Mouse (Mus musculus): ENCODE measurements at regions not wholly inside any gene's neighbourhood (a gene's known extent, or its start where the extent isn't known, plus 50 kb on each side); places are given as distances from the start of the nearest gene placed in this dataset.

GRCm38 (mm10) chr7:36352761-36353160, 345.2 kb upstream of the Tshz3 start:
- no peak overlapping the region for H3K27ac ChIP-seq (ENCODE audit: insufficient read depth, low read length)
- WGBS: 16% methylated on average over 2 of the region's 2 CpGs
- no peaks in the 10 kb centered on the region for H3K27me3 ChIP-seq (ENCODE audit: control insufficient read depth, insufficient read depth, low read length)
- H3K4me3 ChIP-seq (replicated peaks; ENCODE audit: insufficient read depth, low read depth, low read length): no peak overlapping the region
- no peaks in the 10 kb centered on the region for H3K4me1 ChIP-seq (ENCODE audit: control insufficient read depth, insufficient read depth, low read length)
- DNase-seq: no peak
- TF ChIP-seq CTCF (IDR thresholded peaks at IDR 0.05; ENCODE audit: borderline replicate concordance, insufficient read depth, low read depth, low read length): no peak
- no peak for TF ChIP-seq POLR2A (IDR thresholded peaks at IDR 0.05; ENCODE audit: borderline replicate concordance, insufficient read depth, low read length)

GRCm38 (mm10) chr7:36350616-36351015, 347.3 kb upstream of the Tshz3 start:
- no peaks in the 10 kb centered on the region for H3K4me1 ChIP-seq (ENCODE audit: control insufficient read depth, insufficient read depth, low read length)
- TF ChIP-seq POLR2A (IDR thresholded peaks at IDR 0.05; ENCODE audit: borderline replicate concordance, insufficient read depth, low read length) (no peak), CTCF (IDR thresholded peaks at IDR 0.05; ENCODE audit: borderline replicate concordance, insufficient read depth, low read depth, low read length) (no peak)
- H3K4me3 ChIP-seq (replicated peaks; ENCODE audit: insufficient read depth, low read depth, low read length): no peak overlapping the region
- H3K27ac ChIP-seq (ENCODE audit: insufficient read depth, low read length): no peak overlapping the region
- no peak for DNase-seq
- no peaks in the 10 kb centered on the region for H3K27me3 ChIP-seq (ENCODE audit: control insufficient read depth, insufficient read depth, low read length)
- 71% methylated on average over 4 of the region's 4 CpGs for WGBS

GRCm38 (mm10) chr7:36348195-36348594, 349.7 kb upstream of the Tshz3 start:
- no peak for DNase-seq
- H3K4me1 ChIP-seq (ENCODE audit: control insufficient read depth, insufficient read depth, low read length): no peaks in the 10 kb centered on the region
- no peak overlapping the region for H3K27ac ChIP-seq (ENCODE audit: insufficient read depth, low read length)
- WGBS: 93% methylated on average over 8 of the region's 8 CpGs
- H3K27me3 ChIP-seq (ENCODE audit: control insufficient read depth, insufficient read depth, low read length): no peaks in the 10 kb centered on the region
- no peak for TF ChIP-seq POLR2A (IDR thresholded peaks at IDR 0.05; ENCODE audit: borderline replicate concordance, insufficient read depth, low read length)
- TF ChIP-seq CTCF (IDR thresholded peaks at IDR 0.05; ENCODE audit: borderline replicate concordance, insufficient read depth, low read depth, low read length): no peak
- H3K4me3 ChIP-seq (replicated peaks; ENCODE audit: insufficient read depth, low read depth, low read length): no peak overlapping the region

- H3K4me1 ChIP-seq (ENCODE audit: control insufficient read depth, insufficient read depth, low read length): no peaks in the 10 kb centered on the region
- no peaks in the 10 kb centered on the region for H3K27me3 ChIP-seq (ENCODE audit: control insufficient read depth, insufficient read depth, low read length)
- WGBS: 94% methylated on average over 5 of the region's 5 CpGs
- no peak overlapping the region for H3K27ac ChIP-seq (ENCODE audit: insufficient read depth, low read length)
- DNase-seq: no peak
- no peak overlapping the region for H3K4me3 ChIP-seq (replicated peaks; ENCODE audit: insufficient read depth, low read depth, low read length)
- TF ChIP-seq CTCF (IDR thresholded peaks at IDR 0.05; ENCODE audit: borderline replicate concordance, insufficient read depth, low read depth, low read length): no peak
These were observed 363.1 kb upstream of the Tshz3 start for GRCm38 (mm10) chr7:36334857-36335256.

- WGBS: 3% methylated on average over 5 of the region's 5 CpGs
- no peak for DNase-seq
- H3K27ac ChIP-seq (ENCODE audit: insufficient read depth, low read length): no peak overlapping the region
These were observed 363.8 kb upstream of the Tshz3 start for GRCm38 (mm10) chr7:36334091-36334490.

GRCm38 (mm10) chr7:36332633-36333032, 365.3 kb upstream of the Tshz3 start:
- DNase-seq: no peak

More at GRCm38 (mm10) chr7:36334091-36334490, 363.8 kb upstream of the Tshz3 start:
- Histone ChIP-seq H3K4me3 (replicated peaks; ENCODE audit: insufficient read depth, low read depth, low read length) (no peak overlapping the region), H3K4me1 (ENCODE audit: control insufficient read depth, insufficient read depth, low read length) (no peaks in the 10 kb centered on the region), H3K27me3 (ENCODE audit: control insufficient read depth, insufficient read depth, low read length) (no peaks in the 10 kb centered on the region)
- no peak for TF ChIP-seq POLR2A (IDR thresholded peaks at IDR 0.05; ENCODE audit: borderline replicate concordance, insufficient read depth, low read length)
- TF ChIP-seq CTCF (IDR thresholded peaks at IDR 0.05; ENCODE audit: borderline replicate concordance, insufficient read depth, low read depth, low read length): no peak

GRCm38 (mm10) chr7:36328141-36328540, 369.8 kb upstream of the Tshz3 start:
- H3K4me1 ChIP-seq (ENCODE audit: control insufficient read depth, insufficient read depth, low read length): no peaks in the 10 kb centered on the region
- WGBS: 71% methylated on average over 2 of the region's 2 CpGs
- H3K27ac ChIP-seq (ENCODE audit: insufficient read depth, low read length): no peak overlapping the region
- no peak for TF ChIP-seq CTCF (IDR thresholded peaks at IDR 0.05; ENCODE audit: borderline replicate concordance, insufficient read depth, low read depth, low read length)
- TF ChIP-seq POLR2A (IDR thresholded peaks at IDR 0.05; ENCODE audit: borderline replicate concordance, insufficient read depth, low read length): no peak
- no peak for DNase-seq
- no peaks in the 10 kb centered on the region for H3K27me3 ChIP-seq (ENCODE audit: control insufficient read depth, insufficient read depth, low read length)
- no peak overlapping the region for H3K4me3 ChIP-seq (replicated peaks; ENCODE audit: insufficient read depth, low read depth, low read length)

More at GRCm38 (mm10) chr7:36332633-36333032, 365.3 kb upstream of the Tshz3 start:
- Histone ChIP-seq H3K4me1 (ENCODE audit: control insufficient read depth, insufficient read depth, low read length) (no peaks in the 10 kb centered on the region), H3K4me3 (replicated peaks; ENCODE audit: insufficient read depth, low read depth, low read length) (no peak overlapping the region), H3K27ac (ENCODE audit: insufficient read depth, low read length) (no peak overlapping the region), H3K27me3 (ENCODE audit: control insufficient read depth, insufficient read depth, low read length) (no peaks in the 10 kb centered on the region)
- no peak for TF ChIP-seq POLR2A (IDR thresholded peaks at IDR 0.05; ENCODE audit: borderline replicate concordance, insufficient read depth, low read length)
- no peak for TF ChIP-seq CTCF (IDR thresholded peaks at IDR 0.05; ENCODE audit: borderline replicate concordance, insufficient read depth, low read depth, low read length)
- WGBS: 74% methylated on average over 7 of the region's 7 CpGs

GRCm38 (mm10) chr7:36324035-36324434, 373.9 kb upstream of the Tshz3 start:
- no peak for DNase-seq
- no peak for TF ChIP-seq CTCF (IDR thresholded peaks at IDR 0.05; ENCODE audit: borderline replicate concordance, insufficient read depth, low read depth, low read length)
- TF ChIP-seq POLR2A (IDR thresholded peaks at IDR 0.05; ENCODE audit: borderline replicate concordance, insufficient read depth, low read length): no peak
- H3K4me3 ChIP-seq (replicated peaks; ENCODE audit: insufficient read depth, low read depth, low read length): no peak overlapping the region
- 96% methylated on average over 1 of the region's 1 CpGs for WGBS
- no peaks in the 10 kb centered on the region for H3K4me1 ChIP-seq (ENCODE audit: control insufficient read depth, insufficient read depth, low read length)
- H3K27ac ChIP-seq (ENCODE audit: insufficient read depth, low read length): no peak overlapping the region
- H3K27me3 ChIP-seq (ENCODE audit: control insufficient read depth, insufficient read depth, low read length): no peaks in the 10 kb centered on the region
